Mouse (Mus musculus) thymus, adult 2 months (tissue): ENCODE results near the gene Cdca7.

Experiments
- CTCF ChIP-seq: fragments of 200-500 bp; IDR thresholded peaks from 2 replicates; pipeline ENCODE4 v1.5.1; 2012; ENCODE audit warnings: mild to moderate bottlenecking, control low read depth, low read length, moderate library complexity, borderline replicate concordance; ENCODE audit not compliant: control insufficient read depth, poor library complexity, insufficient read depth; ENCODE audit errors: extremely low read depth
- POLR2A ChIP-seq: fragments of 200-500 bp; IDR thresholded peaks from 2 replicates; pipeline ENCODE4 v1.6.1; 2012; ENCODE audit warnings: mild to moderate bottlenecking, low read length, control low read depth, moderate library complexity; ENCODE audit not compliant: control insufficient read depth, poor library complexity, insufficient read depth; ENCODE audit errors: extremely low read depth

GRCm38 (mm10) chr2:72475423-72475796, 549 bp upstream of the Cdca7 start:
- no peak for TF ChIP-seq POLR2A
- TF ChIP-seq CTCF, result no peak
